Mouse (Mus musculus) ovary, postnatal 10 days (tissue): ENCODE results near the gene Abl1.

Experiments
- DNase-seq: peaks from one replicate; pipeline ENCODE4 v3.0.0; 2022; ENCODE audit warnings: low spot score

Gene Abl1

DNA sequence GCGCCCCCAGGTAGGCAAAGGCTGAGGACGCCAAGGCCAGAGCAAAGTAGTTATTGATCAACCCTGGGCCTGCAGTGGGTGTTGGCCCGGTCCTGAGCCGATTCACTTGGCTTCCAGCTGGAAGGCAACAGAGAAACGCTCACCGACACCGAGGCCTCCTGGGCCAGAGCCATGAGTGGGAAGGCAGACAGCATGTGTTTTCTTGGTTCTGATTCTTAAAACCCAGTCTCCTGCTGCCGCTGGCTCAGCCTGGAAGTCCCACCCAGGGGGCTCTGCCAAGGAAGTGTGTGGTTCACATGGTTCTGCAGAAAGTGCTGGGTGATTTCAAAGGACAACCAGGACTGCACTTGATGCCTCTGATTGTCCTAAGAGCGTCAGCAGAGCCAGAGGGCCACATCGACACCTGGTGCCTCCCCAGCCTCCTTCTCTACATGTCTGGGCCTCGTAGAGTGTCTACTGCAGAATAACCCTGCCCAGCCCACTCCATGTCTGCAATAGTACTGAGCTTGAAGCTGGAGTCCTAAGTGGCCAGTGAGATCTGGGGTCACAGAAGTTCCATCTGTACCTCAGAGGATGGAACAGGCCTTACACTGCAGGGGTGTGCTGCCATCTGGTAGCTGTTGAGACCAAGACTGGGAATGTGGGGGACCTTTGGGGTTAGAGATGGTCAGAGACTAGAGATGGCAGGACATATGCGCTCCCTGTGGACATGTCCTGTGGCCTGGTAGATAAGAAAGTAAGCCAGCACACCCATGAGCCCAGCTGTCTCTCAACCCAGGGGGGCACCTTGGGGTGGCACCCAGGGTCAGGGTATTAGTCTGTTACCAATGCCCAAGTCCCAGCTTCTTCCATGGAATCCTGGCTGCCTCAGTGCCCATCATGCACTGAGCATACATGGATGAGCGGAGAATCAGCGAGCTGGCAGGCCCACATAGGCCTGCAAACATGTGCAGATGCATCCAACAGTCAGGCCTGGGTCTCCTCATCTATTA is 138.2 kb downstream of the Abl1 start:
- no peak for DNase-seq

DNA sequence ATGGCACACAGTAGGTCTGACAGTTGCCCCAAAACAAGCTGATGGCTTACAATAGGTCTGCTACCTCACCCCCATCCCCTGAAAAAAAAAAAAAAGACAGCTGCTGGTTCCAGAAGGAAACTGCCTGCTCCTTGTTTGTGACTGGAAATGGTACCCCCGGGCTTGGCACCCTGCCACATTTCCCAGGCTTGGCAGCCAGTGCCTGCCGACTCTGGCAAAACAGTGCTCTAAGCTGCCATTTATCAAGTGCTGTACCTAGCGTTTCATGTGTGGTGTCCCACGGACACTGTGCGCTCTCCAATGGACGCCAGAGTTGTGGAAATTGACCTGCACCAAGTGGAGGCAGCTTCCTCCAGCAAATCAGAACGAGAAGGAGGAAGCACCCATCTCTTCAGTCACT is 139.7 kb downstream of the Abl1 start:
- no peak for DNase-seq

GRCm38 (mm10) chr2:31828311-31828825 is 140.2 kb downstream of the Abl1 start:
- DNase-seq: no peak

- no peak for DNase-seq
Observed at GRCm38 (mm10) chr2:31836091-31836490, 147.9 kb downstream of the Abl1 start.

GRCm38 (mm10) chr2:31836985-31837384 is 148.8 kb downstream of the Abl1 start:
- no peak for DNase-seq

GRCm38 (mm10) chr2:31838868-31839267 is 150.7 kb downstream of the Abl1 start:
- no peak for DNase-seq

DNA sequence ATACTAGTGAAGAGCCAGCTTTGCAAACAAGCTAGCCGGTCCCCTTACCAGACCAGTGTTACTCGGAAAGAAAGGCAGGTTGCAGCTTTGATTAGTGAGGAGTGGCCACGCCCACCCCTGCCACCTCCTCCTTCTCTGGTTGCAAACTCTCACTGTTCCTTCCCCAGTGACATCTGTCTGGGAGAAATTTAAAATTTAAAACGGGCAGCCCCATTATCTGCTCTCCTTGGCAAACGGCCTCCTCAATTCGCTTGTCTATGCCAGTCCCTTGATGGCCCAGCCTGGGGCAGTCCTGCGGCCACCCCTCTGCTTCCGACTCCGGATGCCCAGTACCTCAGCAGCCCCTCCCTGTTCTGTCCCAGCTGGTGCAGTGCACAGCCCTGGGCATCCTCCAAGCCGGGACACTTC is 156.6 kb downstream of the Abl1 start:
- DNase-seq: no peak

- DNase-seq: no peak
Observed at GRCm38 (mm10) chr2:31845512-31845895, 157.3 kb downstream of the Abl1 start.

DNA sequence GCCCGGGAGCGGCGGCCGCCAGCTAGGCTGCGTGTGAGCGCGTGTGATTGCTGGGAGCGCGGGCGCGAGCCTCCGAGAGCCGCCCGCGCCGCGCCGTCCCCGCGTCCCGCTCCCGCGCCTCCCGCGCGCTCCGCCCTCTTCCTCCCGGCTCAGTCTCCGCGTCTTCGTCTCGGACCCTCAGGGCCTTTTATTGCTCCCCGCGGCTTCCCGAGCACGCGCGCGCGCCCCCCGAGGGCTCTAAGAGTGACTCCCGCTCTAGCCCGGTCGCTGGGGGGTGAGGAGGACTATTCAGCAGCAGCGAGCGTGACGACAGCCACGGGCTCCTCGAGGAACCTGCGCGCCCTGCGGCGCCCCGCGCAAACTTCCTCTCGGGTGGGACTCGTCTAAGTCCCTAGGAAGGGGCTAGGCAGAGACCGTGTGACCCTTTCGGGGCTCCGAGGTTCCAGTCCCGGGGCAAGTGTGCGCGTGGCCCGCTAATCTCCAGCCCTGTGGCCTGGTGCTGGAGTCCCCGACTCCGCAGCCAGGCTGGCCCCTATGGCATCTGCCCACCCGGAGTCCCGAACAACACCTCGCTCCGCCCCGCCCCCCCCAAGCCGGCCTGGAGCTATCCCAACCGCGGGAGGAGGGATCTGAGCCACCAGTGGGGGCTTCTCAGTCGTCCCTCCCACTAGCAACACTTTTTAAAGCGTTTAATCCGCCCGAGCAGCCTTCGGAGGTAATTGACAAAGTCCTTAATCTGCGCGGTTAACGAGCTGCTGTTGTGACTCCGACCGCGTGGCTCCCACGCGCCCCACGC is 157.9 kb downstream of the Abl1 start, which contains the start of gene Fibcd1:
Fibcd1 (minus strand) TSS at position 110 of the 796 bp plus-strand sequence.
- no peak for DNase-seq

GRCm38 (mm10) chr2:31846692-31847660 is 158.8 kb downstream of the Abl1 start:
- DNase-seq: no peak

DNA sequence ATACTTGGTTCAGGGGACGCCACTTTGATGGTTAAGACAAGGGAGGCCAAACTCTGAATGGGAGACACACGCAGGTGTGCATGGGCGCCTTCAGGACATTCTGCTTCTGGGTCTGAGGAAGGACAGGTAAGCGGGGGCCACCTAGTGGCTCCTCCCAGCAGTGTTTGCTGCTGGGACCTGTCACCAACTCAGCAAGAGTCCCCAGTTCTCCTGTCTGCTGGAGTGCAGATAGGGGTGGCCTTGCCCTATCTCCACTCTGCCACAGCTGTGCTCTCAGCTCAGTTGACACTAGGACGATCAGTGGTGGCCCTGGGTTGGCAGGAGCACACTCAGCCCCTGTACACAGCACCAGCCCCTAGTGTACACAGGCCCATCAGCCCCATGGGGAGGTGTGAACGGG is 159.7 kb downstream of the Abl1 start:
- DNase-seq: no peak

GRCm38 (mm10) chr2:31850141-31850540 is 162.0 kb downstream of the Abl1 start:
- no peak for DNase-seq
